Mouse (Mus musculus) lung, postnatal 14 days (tissue): Measurements from ENCODE around the gene Zfp704.
"Not testable (repeated sequence)": the region's sequence is repeated elsewhere in the genome, so short reads cannot be mapped to it uniquely, and the experiment has no call there.

Source experiments
- DNase-seq: peaks from one replicate; pipeline ENCODE4 v3.0.0; 2021

Zfp704 gene

GRCm38 (mm10) chr3:9594457-9594856, 15.4 kb downstream of the Zfp704 start:
- no peak for DNase-seq

GRCm38 (mm10) chr3:9593832-9594231, 16.1 kb downstream of the Zfp704 start:
- DNase-seq: peak; percentile 58

GRCm38 (mm10) chr3:9591416-9592110, 18.3 kb downstream of the Zfp704 start:
- no peak for DNase-seq

GRCm38 (mm10) chr3:9588635-9589034, 21.2 kb downstream of the Zfp704 start:
- no peak for DNase-seq

- DNase-seq: no peak
Observed at GRCm38 (mm10) chr3:9587304-9587703, 22.6 kb downstream of the Zfp704 start.

GRCm38 (mm10) chr3:9583516-9583915, 26.4 kb downstream of the Zfp704 start:
- DNase-seq: no peak

- no peak for DNase-seq
Observed at GRCm38 (mm10) chr3:9580952-9581798, 28.7 kb downstream of the Zfp704 start.

- DNase-seq: no peak
Observed at GRCm38 (mm10) chr3:9580102-9580501, 29.8 kb downstream of the Zfp704 start.

- DNase-seq: no peak
Observed at GRCm38 (mm10) chr3:9579028-9579643, 30.7 kb downstream of the Zfp704 start.

GRCm38 (mm10) chr3:9576872-9577271, 33.0 kb downstream of the Zfp704 start:
- DNase-seq: no peak

GRCm38 (mm10) chr3:9574305-9574704, 35.6 kb downstream of the Zfp704 start:
- DNase-seq: no peak

- peak; percentile 21 for DNase-seq
Observed at GRCm38 (mm10) chr3:9573581-9573980, 36.3 kb downstream of the Zfp704 start.

- no peak for DNase-seq
Observed at GRCm38 (mm10) chr3:9572261-9572660, 37.6 kb downstream of the Zfp704 start.

GRCm38 (mm10) chr3:9570782-9571181, 39.1 kb downstream of the Zfp704 start:
- DNase-seq: no peak

- DNase-seq: not testable (repeated sequence)
Observed at GRCm38 (mm10) chr3:9569706-9570105, 40.2 kb downstream of the Zfp704 start.

GRCm38 (mm10) chr3:9568565-9569228, 41.2 kb downstream of the Zfp704 start:
- no peak for DNase-seq

- DNase-seq: no peak
Observed at GRCm38 (mm10) chr3:9567948-9568347, 41.9 kb downstream of the Zfp704 start.

- DNase-seq: no peak
Observed at GRCm38 (mm10) chr3:9566831-9567230, 43.1 kb downstream of the Zfp704 start.

- peak; percentile 46 for DNase-seq
Observed at GRCm38 (mm10) chr3:9563562-9563961, 46.3 kb downstream of the Zfp704 start.

- DNase-seq: no peak
Observed at GRCm38 (mm10) chr3:9562649-9563328, 47.1 kb downstream of the Zfp704 start.

GRCm38 (mm10) chr3:9557778-9558560, 51.9 kb downstream of the Zfp704 start:
- DNase-seq: no peak

- no peak for DNase-seq
Observed at GRCm38 (mm10) chr3:9556137-9556536, 53.7 kb downstream of the Zfp704 start.
